Mouse (Mus musculus): ENCODE results near the gene Srcin1. TPM values are rescaled to one million over a fixed set of nuclear protein-coding genes. Genes with fewer than 3 reads are reported as not detected.

Gene Srcin1
- polyA plus RNA-seq, 1 experiment from 2014 or later, result 11.9 TPM

DNA sequence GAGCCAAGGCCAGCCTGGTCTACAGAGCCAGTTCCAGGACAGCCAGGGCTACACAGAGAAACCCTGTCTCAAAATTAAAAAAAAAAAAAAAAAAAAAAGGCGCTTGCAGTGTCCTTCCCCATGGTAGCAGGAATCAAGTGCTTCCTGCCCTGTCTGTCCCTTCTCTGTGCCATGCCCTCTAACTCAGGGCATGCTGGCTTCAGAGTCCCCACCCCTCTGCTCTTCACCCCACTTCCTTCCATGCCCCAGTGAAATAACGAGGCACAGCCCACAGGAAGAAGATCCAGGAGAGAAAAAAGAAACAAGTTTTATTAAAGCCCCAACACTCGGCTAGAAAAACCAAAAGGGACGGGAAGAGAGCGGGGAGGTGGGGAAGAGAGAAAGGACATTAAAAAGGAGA lies 66.9 kb downstream of the Srcin1 start:
- Histone ChIP-seq H3K27ac (replicated peaks) (no peak overlapping the region), H3K36me3 (no peaks in the 10 kb centered on the region), H3K9me3 (no peaks in the 10 kb centered on the region), H3K9ac (no peak overlapping the region), H3K4me3 (no peak overlapping the region), H3K27me3 (no peaks in the 10 kb centered on the region), H3K4me1 (replicated peaks) (peaks cover 23% of the 10 kb centered on the region), H3K4me2 (no peak overlapping the region)
- 60% methylated on average over 5 of the region's 5 CpGs for WGBS
- no peak for ATAC-seq (ENCODE audit: low FRiP score, low read depth)

DNA sequence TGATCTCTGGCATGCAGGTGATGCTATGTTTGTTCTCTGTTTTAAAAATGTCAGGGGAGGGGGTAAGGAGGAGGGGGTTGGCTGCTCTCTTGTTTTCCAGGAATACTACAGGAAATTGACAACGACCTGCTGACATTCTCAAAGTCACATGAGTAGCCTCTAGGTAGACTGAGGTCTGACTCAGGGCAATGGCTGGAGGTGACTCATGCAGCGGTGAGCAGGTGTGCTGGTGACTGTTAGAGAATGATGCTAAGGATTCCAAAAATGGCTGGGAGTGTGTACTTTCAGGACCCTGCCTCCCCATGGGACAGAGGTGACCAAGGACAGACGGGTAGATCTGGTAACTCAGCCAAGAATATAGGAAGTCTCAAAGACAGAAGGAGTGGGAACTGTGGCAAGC lies 67.8 kb downstream of the Srcin1 start:
- Histone ChIP-seq H3K9ac (no peak overlapping the region), H3K4me3 (no peak overlapping the region), H3K4me2 (no peak overlapping the region), H3K27me3 (no peaks in the 10 kb centered on the region), H3K27ac (replicated peaks) (no peak overlapping the region), H3K4me1 (replicated peaks) (peaks cover 23% of the 10 kb centered on the region), H3K36me3 (no peaks in the 10 kb centered on the region), H3K9me3 (no peaks in the 10 kb centered on the region)
- no peak for ATAC-seq (ENCODE audit: low FRiP score, low read depth)
- WGBS, result 76% methylated on average over 3 of the region's 3 CpGs

GRCm38 (mm10) chr11:97506331-97506730 lies 69.7 kb downstream of the Srcin1 start:
- Histone ChIP-seq H3K27me3 (peaks cover 13% of the 10 kb centered on the region), H3K9ac (no peak overlapping the region), H3K4me3 (no peak overlapping the region), H3K9me3 (no peaks in the 10 kb centered on the region), H3K4me2 (no peak overlapping the region), H3K4me1 (replicated peaks) (peaks cover 16% of the 10 kb centered on the region), H3K36me3 (no peaks in the 10 kb centered on the region), H3K27ac (replicated peaks) (no peak overlapping the region)
- ATAC-seq (ENCODE audit: low FRiP score, low read depth), result no peak
- 49% methylated on average over 8 of the region's 8 CpGs for WGBS

DNA sequence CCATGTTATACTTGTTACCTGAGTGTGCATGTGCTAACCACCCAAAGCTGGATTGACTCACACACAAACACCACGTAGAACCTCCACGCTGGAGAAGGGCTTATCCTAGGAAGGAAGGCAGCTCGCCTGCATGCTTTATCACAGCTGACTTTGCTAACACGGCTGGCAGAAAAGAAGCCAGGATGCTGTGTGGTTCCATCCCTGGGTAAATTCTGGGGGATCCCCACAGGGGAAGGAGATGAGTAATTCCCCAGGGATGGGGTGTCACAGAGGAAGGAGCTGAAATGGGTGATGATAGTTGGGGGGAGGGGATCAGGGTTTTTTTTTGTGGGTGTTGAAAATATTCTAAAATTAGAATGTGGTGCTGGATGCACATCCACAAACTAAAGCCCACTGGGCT lies 70.2 kb downstream of the Srcin1 start:
- 87% methylated on average over 4 of the region's 4 CpGs for WGBS
- Histone ChIP-seq H3K4me1 (replicated peaks) (peaks cover 16% of the 10 kb centered on the region), H3K27ac (replicated peaks) (no peak overlapping the region), H3K27me3 (peaks cover 13% of the 10 kb centered on the region), H3K4me3 (no peak overlapping the region), H3K9me3 (no peaks in the 10 kb centered on the region), H3K4me2 (no peak overlapping the region), H3K36me3 (0 out of 2 replicates have a peak, but pooled peaks cover 2% of the 10 kb centered on the region), H3K9ac (no peak overlapping the region)
- ATAC-seq (ENCODE audit: low FRiP score, low read depth), result no peak

GRCm38 (mm10) chr11:97502846-97503245 lies 73.1 kb downstream of the Srcin1 start:
- Histone ChIP-seq H3K4me3 (no peak overlapping the region), H3K4me2 (no peak overlapping the region), H3K27ac (replicated peaks) (no peak overlapping the region), H3K4me1 (replicated peaks) (peaks cover 14% of the 10 kb centered on the region), H3K9me3 (no peaks in the 10 kb centered on the region), H3K9ac (no peak overlapping the region), H3K36me3 (0 out of 2 replicates have a peak, but pooled peaks cover 5% of the 10 kb centered on the region), H3K27me3 (peaks cover 29% of the 10 kb centered on the region)
- WGBS, result 79% methylated on average over 4 of the region's 4 CpGs
- no peak for ATAC-seq (ENCODE audit: low FRiP score, low read depth)

DNA sequence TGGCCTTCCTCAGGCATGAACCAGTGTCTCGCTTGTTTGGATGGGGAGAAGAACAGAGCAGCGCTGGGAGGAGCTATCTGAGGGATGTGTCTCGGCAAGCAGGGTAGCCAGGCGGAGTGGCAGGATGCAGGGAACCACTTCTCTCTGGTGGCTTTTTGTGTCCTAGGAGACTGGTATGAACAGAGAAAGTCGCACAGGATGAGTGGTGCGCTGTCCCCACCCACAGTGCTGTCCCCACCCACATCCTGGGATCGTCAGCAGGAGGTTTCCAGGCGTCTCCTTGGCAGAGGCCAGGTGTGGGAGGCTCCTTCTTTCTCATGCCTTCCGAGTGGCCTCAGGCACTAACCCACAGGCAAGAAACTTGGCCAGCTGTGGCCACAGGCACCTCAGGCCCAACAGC lies 73.6 kb downstream of the Srcin1 start:
- H3K4me2 ChIP-seq, result no peak overlapping the region
- no peak overlapping the region for H3K9ac ChIP-seq
- H3K4me1 ChIP-seq (replicated peaks), result peaks cover 14% of the 10 kb centered on the region
- ATAC-seq (ENCODE audit: low FRiP score, low read depth), result no peak
- no peaks in the 10 kb centered on the region for H3K9me3 ChIP-seq
- 0 out of 2 replicates have a peak, but pooled peaks cover 5% of the 10 kb centered on the region for H3K36me3 ChIP-seq
- peaks cover 33% of the 10 kb centered on the region for H3K27me3 ChIP-seq
- H3K27ac ChIP-seq (replicated peaks), result no peak overlapping the region
- WGBS, result 51% methylated on average over 9 of the region's 9 CpGs
- H3K4me3 ChIP-seq, result no peak overlapping the region

DNA sequence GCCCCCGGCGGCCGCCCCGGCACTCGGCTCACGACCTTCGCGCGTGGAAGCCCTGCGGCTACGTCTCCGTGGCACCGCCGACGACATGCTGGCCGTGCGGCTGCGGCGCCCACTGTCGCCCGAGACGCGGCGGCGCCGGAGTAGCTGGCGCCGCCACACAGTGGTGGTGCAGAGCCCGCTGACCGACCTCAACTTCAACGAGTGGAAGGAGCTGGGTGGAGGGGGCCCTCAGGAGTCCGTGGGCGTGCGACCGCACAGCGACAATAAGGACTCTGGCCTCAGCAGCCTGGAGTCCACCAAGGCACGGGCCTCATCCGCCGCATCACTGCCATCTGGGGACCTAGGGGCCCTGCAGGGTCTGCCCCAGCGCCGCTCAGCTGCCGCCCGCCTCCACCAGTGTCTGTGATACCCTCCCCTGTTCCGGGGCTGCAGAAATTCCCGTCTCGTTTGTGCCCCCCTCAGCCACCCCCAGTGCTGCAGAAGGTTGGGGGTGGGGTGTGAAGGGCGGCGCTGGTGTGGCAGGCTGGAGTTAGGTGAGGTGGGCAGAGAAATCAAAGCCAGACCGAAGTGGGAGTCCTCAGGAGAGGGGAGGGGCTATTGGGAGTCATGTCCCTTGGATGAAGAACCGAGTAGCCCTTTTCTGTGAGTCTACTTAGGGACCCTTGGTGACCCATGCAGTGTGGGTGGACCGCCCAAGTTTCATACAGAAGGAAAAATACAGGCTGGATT lies 75.1 kb downstream of the Srcin1 start:
- Histone ChIP-seq H3K27me3 (peaks cover 40% of the 10 kb centered on the region), H3K4me3 (peak overlapping the region; percentile 31), H3K27ac (replicated peaks) (no peak overlapping the region), H3K4me2 (peak overlapping the region; percentile 56), H3K9ac (0 out of 2 replicates have a peak overlapping the region, but pooled peaks have one; percentile 17), H3K9me3 (no peaks in the 10 kb centered on the region), H3K4me1 (replicated peaks) (peaks cover 14% of the 10 kb centered on the region), H3K36me3 (0 out of 2 replicates have a peak, but pooled peaks cover 5% of the 10 kb centered on the region)
- peak; percentile 24; the same call in 1 of the 2 replicates for ATAC-seq (ENCODE audit: low FRiP score, low read depth)
- WGBS, result 10% methylated on average over 51 of the region's 51 CpGs

- peak within 1 kb of the TSS; percentile 31 for H3K4me3 ChIP-seq
- WGBS, result 15% methylated on average over 72 of the region's 88 CpGs
- peaks cover 40% of the 10 kb centered on the region for H3K27me3 ChIP-seq
- H3K4me2 ChIP-seq, result peak within 1 kb of the TSS; percentile 56
- no peaks in the 10 kb centered on the region for H3K9me3 ChIP-seq
- 0 out of 2 replicates have a peak, but pooled peaks cover 5% of the 10 kb centered on the region for H3K36me3 ChIP-seq
- 0 out of 2 replicates have a peak within 1 kb of the TSS, but pooled peaks have one; percentile 17 for H3K9ac ChIP-seq
- peaks cover 14% of the 10 kb centered on the region for H3K4me1 ChIP-seq (replicated peaks)
- H3K27ac ChIP-seq (replicated peaks), result no peak within 1 kb of the TSS
- peak; percentile 23; the same call in 1 of the 2 replicates for ATAC-seq (ENCODE audit: low FRiP score, low read depth)
Measured at GRCm38 (mm10) chr11:97499865-97500719, 75.9 kb downstream of the Srcin1 start, which contains the start of gene 4933428G20Rik. Gene 4933428G20Rik, minus strand, starts transcription at chr11:97500340.

DNA sequence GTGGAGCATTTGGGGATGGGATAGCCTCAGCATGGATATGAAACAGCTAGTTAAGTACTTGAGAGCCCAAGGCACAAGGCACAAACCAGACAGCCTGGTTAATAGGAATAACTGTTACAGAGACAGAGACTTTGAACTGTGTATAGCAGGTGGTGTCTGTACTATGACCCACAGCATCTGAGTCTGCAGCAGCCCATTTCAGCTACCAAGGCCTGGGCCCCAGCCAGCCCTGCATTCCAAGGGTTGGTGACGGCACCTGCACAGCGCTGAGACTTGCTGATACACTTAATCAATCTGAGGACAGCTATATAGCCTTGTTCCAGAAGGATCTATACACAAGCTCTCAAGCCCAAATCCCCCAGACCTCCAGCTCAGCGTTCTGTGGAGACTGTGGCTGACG lies 78.4 kb downstream of the Srcin1 start:
- WGBS, result 89% methylated on average over 4 of the region's 4 CpGs
- Histone ChIP-seq H3K36me3 (peaks cover 26% of the 10 kb centered on the region), H3K4me3 (no peak overlapping the region), H3K4me2 (no peak overlapping the region), H3K9ac (no peak overlapping the region), H3K4me1 (replicated peaks) (peaks cover 14% of the 10 kb centered on the region), H3K27ac (replicated peaks) (no peak overlapping the region), H3K27me3 (peaks cover 37% of the 10 kb centered on the region), H3K9me3 (no peaks in the 10 kb centered on the region)
- no peak for ATAC-seq (ENCODE audit: low FRiP score, low read depth)

DNA sequence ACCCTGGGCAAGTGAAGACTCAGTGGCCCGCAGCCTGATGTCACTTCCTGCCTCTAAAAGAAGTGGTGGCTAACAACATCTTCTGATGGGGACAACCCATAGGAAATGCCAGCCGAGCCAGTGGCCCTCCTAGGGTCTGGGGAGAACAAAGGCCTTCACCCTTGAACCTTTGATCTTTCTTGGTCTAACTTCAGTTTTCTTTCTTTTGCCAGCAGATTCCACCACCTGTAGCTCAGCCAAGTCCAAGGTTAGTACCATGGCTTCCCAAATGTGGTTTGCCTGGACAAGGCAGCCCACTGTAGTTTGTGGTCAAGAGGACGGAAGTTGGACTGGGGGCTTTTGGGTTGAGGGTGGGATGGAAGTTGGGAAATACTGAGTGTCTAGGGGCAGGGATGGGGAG lies 83.2 kb downstream of the Srcin1 start:
- no peak for ATAC-seq (ENCODE audit: low FRiP score, low read depth)

GRCm38 (mm10) chr11:97491640-97492039 lies 84.3 kb downstream of the Srcin1 start:
- Histone ChIP-seq H3K4me3 (no peak overlapping the region), H3K4me1 (replicated peaks) (no peaks in the 10 kb centered on the region), H3K27ac (replicated peaks) (no peak overlapping the region), H3K4me2 (no peak overlapping the region), H3K9me3 (no peaks in the 10 kb centered on the region), H3K36me3 (peaks cover 46% of the 10 kb centered on the region), H3K27me3 (0 out of 2 replicates have a peak, but pooled peaks cover 1% of the 10 kb centered on the region), H3K9ac (no peak overlapping the region)
- 79% methylated on average over 10 of the region's 10 CpGs for WGBS
- 0 out of 2 replicates have a peak, but pooled peaks have one; percentile 33 for ATAC-seq (ENCODE audit: low FRiP score, low read depth)

More for the DNA sequence above, 83.2 kb downstream of the Srcin1 start:
- H3K9ac ChIP-seq, result no peak overlapping the region
- H3K4me1 ChIP-seq (replicated peaks), result no peaks in the 10 kb centered on the region
- H3K27me3 ChIP-seq, result peaks cover 11% of the 10 kb centered on the region; the same call in 1 of the 2 replicates
- H3K4me2 ChIP-seq, result no peak overlapping the region
- no peak overlapping the region for H3K4me3 ChIP-seq
- peaks cover 40% of the 10 kb centered on the region for H3K36me3 ChIP-seq
- no peak overlapping the region for H3K27ac ChIP-seq (replicated peaks)
- 86% methylated on average over 3 of the region's 3 CpGs for WGBS
- no peaks in the 10 kb centered on the region for H3K9me3 ChIP-seq

All from hindbrain, embryonic 15.5 days (tissue).